Mouse (Mus musculus): ENCODE data around the gene Myo1d.

Myo1d gene

DNA sequence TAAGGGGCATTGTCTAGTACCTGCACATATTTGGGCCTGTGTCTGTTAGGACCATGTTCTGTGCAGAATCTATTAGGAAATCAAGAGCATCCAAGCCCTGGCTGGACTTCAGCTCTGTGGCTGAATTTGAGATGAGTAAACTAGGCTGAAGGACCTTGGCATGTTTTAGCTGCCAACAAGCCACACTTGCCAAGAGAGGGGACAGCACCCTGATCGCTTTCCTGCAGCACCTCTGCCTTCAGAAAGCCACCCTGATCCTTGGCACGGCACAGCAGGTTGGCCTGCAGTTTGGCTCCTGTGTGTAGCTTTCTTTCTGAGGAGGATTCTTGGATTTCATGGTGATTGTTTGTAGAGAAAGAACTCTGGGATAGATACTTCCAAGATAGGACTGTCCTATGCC is 1.7 kb upstream of the Myo1d start:
- DNase-seq (ENCODE audit: low read depth, low spot score): no peak

DNA sequence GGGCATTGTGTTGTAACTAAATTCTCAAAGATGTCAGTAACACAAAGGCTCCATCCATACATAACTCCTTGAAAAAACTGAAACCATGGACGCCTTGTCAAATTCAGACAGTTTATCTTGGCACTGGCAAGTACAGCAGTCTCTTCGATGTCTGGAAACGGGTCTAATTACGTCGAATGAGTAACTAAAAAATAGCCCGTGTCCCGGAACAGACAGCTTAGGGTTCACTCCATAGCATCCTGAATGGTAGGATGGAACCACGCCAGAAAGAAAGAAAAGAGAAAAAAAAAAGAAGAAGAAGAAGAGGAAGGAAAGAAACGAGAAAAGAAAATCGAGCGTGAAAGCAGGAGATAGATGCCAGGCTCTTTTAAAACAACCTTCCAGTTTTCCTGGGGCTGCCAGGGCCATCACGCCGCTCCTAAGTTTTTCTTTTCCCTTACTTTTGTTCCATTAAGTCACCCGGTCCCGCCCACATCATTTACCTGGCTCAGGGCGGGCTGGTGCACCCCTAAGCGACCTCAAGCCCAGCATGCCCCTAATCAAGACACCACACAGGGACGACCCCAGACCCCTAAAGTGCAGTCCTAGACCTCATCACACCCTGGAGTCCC is 804 bp downstream of the Myo1d start:
- DNase-seq (ENCODE audit: low read depth, low spot score): no peak

- no peak for DNase-seq (ENCODE audit: low read depth, low spot score)
Observed at GRCm38 (mm10) chr11:80778157-80778556, 1.7 kb downstream of the Myo1d start.

DNA sequence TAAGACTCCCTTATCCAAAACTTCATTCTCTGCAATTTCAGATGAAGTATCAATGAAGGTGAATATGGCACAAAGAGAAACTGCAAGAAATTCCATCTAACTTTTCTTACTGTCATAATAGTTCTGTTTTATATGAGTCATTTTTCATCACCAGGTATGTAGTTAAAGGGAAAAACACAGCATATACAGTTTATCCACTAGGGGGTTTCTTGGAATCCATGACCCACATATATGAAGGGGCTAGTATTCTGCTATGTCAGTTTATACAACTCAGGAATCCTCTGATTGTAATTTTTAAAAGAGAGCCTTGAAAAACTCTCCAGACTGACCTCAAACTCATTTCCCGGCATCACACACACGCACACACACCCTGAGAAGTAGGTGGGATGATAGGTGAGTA is 2.1 kb downstream of the Myo1d start:
- no peak for DNase-seq (ENCODE audit: low read depth, low spot score)

- DNase-seq (ENCODE audit: low read depth, low spot score): no peak
Observed at GRCm38 (mm10) chr11:80775535-80775934, 4.3 kb downstream of the Myo1d start.

GRCm38 (mm10) chr11:80772595-80773210 is 7.1 kb downstream of the Myo1d start:
- DNase-seq (ENCODE audit: low read depth, low spot score): no peak

GRCm38 (mm10) chr11:80771596-80772250 is 8.1 kb downstream of the Myo1d start:
- no peak for DNase-seq (ENCODE audit: low read depth, low spot score)

GRCm38 (mm10) chr11:80771186-80771585 is 8.6 kb downstream of the Myo1d start:
- no peak for DNase-seq (ENCODE audit: low read depth, low spot score)

GRCm38 (mm10) chr11:80767320-80767617 is 12.6 kb downstream of the Myo1d start:
- DNase-seq (ENCODE audit: low read depth, low spot score): no peak

DNA sequence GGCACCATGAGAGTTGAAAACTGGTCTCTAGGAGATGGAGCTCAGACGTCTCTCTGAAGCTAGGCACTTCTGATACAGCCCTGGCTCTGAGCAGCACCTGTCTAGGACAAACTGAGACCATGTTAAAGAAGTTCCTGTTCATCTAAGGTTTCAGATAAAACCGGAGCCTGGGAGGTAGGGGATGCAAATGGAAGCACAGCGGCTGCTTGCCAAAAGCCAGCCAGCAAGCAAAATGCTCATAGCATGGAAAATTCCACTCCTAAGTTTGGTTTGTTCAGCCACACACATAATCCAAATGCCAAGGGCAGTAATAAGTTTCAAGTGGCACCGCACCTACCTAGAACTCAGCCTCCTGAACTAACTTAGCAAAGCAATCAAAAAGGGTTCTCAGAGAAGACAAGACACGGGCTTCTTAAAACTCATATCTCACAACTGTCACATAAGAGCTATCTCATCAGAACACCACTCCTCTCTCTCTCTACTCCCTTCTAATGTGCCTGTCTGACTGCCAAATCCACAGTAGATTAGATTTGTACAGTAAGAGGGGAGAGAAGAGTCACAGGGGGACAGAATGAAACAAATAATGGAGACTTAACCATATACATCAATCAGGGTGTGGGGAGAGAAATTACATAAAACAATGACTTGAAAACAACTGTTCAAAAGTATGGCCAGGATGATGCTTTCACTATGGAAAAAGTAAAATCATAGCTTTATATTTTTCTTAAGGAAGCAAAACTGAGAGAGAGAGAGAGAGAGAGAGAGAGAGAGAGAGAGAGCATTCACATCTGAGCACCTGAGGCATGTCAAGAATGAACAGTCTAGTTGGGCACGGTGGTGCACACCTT is 13.1 kb downstream of the Myo1d start:
- DNase-seq (ENCODE audit: low read depth, low spot score): no peak

DNA sequence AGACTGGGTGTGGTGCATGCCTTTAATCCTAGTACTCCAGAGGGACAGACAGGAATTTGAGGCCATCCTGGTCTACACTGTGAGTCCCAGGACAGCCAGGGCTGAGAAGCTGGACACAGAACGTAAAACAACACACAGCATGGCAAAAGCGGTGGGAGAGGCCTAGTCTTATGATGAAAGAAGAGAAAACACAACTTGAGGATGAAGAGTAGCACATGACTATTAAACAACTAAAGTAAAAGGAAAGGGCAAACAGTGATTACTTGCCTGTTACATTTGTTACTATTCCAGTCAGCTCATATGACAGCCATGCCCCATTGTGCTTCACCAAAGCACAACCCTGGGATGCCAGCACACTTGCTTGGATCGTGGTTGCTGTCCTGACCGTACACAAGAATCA is 13.8 kb downstream of the Myo1d start:
- no peak for DNase-seq (ENCODE audit: low read depth, low spot score)

DNA sequence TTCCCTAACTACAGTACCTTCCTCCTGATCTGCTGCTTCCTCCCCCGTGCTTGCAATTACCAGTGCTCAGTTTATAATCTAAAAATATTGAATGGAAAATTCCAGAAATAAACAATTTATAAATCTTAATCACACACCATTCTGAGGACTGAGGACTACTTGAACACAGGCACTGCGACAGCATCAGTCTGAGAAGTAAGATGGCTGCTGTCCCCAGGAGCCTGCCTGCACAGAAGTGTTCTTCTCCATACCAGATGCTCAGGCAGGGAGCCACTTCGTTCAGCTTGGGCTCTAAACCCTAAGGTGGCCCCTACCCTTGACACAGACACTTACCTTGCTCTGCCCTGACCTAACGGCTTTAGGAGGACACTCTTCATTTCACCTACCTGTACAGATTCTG is 17.8 kb downstream of the Myo1d start:
- no peak for DNase-seq (ENCODE audit: low read depth, low spot score)

DNA sequence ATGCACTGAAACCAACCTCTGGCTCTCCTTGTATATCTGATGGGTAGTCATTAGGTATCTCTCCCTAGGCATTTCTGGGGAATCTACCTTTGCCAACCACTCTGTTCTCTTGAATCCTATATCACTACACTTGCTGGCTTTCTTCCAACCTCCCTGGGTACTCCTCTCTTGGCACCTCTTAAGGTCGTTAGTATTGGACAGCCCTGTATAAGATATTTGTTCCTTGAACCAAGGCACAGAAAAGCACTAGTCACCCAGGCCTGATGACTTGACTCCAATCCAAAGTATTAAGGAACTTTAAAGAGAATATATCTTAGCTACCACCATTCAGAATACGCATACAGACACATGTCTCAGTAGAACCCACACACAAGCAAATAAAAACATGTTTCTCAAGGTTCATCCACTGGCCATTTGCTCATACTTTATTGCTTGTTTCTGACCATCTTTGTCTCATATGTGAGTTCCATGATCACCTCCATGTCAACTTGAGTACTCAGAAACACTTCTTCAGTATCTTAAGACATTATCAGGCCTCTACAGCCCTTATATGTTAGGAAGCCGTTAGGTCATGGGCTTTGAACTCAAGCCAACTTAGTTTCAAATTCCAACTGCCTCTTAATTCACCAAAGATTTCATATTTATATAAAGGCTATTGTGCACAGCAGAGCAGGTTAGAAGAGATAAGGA is 18.4 kb downstream of the Myo1d start:
- no peak for DNase-seq (ENCODE audit: low read depth, low spot score)

DNA sequence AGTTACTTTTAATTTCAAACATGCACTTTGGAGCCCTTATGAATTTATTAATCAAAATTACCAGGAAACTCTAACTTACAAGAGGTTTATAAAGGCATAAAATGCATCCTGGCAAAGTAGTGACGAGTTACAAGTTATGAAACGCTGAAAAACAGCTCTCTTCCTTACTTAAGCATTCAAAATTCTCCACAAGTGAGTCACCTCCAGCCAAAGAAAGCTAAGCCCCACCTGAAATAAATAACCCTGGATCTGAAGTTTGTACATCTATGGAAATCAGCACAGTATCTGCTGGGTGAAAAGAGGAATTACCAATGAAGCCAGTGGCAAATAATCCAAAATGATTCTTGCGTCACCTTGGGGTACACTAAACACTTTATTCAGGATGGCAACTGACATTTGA is 20.8 kb downstream of the Myo1d start:
- no peak for DNase-seq (ENCODE audit: low read depth, low spot score)

- no peak for DNase-seq (ENCODE audit: low read depth, low spot score)
Observed at GRCm38 (mm10) chr11:80754201-80754600, 25.6 kb downstream of the Myo1d start.

GRCm38 (mm10) chr11:80751168-80751567 is 28.7 kb downstream of the Myo1d start:
- DNase-seq (ENCODE audit: low read depth, low spot score): no peak

DNA sequence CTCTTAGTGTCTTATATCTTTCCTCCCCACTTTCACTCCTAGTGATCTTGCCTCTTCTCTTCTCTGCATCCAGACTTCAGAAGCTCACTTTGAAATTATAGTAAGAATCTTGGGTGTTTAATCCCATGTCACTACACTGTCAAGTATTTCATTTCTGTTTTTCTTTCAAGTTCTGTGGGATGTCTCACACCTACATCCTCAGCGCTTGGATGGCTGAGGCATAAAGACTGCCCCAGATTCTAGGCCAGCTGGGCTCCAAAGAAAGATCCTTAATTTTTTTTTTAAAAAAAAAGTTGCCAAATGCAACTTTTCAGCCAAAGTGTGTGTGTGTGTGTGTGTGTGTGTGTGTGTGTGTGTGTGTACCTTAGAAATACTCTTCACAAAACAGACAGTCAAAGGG is 30.6 kb downstream of the Myo1d start:
- no peak for DNase-seq (ENCODE audit: low read depth, low spot score)

DNA sequence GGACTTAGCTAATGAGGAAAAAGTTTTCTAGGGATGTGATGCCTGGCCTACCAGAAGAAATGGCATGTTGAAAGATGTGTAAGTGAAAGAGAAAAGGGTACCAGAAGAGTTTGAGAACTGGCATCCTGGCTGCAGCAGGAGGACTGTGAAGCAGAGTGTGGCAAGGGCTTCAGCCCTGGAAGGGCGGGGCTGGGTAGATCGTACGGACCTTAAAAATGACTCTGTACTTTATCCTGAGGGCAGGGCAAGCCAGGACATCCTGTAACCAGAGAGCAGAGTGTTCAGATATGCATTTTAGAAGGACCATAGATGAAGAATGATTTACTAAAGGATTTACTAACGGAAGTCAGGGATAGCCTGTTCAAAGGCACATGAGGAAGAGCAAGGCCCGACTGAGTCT is 34.4 kb downstream of the Myo1d start:
- no peak for DNase-seq (ENCODE audit: low read depth, low spot score)

- no peak for DNase-seq (ENCODE audit: low read depth, low spot score)
Observed at GRCm38 (mm10) chr11:80743823-80744410, 35.9 kb downstream of the Myo1d start.

GRCm38 (mm10) chr11:80742462-80742861 is 37.4 kb downstream of the Myo1d start:
- no peak for DNase-seq (ENCODE audit: low read depth, low spot score)

DNA sequence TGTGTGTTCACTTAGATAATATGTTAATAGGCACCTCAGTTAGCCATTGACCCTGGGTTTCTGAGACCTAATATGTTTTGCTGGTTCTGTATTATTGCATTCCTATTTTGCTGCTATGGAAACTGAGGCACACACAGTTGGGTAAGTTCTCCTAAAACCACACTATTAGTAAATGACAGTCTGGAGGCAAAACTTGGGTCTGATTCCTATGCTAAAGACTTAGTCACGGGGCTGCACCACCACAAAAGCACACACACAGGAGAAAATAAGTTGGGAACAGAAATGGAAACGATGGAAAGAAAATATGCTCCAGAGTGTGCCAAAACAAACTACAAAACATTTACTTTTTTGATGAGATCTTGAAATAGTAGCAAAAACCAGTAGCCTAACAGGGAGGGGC is 45.1 kb downstream of the Myo1d start:
- DNase-seq (ENCODE audit: low read depth, low spot score): no peak

- DNase-seq (ENCODE audit: low read depth, low spot score): no peak
Observed at GRCm38 (mm10) chr11:80724701-80725100, 55.1 kb downstream of the Myo1d start.

All from forelimb bud, embryonic 11.5 days (tissue).